Comparison of ENCODE assay signal across 20 mouse cellular contexts in genomic region chr3:100118681-100119080, GRCm38 (mm10).
"Had no signal": no experiment of that assay in that cellular context is flagged by ENCODE, and none has a peak within 500 bp of the region (broad histone marks: within the 10 kb centered on the region; RNA-seq: fewer than 3 reads in every experiment).

No protein-coding gene starts in this region.

- H3K27me3 ChIP-seq: liver, embryonic 13.5 days; midbrain, embryonic 12.5 days; midbrain, embryonic 15.5 days; neural tube, embryonic 12.5 days; neural tube, embryonic 15.5 days had no signal

- H3K27ac ChIP-seq: kidney, postnatal 0 days; layer of hippocampus, adult 2 months; left cerebral cortex, adult 2 months; liver, embryonic 13.5 days; macrophage; midbrain, embryonic 12.5 days; midbrain, embryonic 15.5 days; neural tube, embryonic 12.5 days; neural tube, embryonic 15.5 days; stomach, postnatal 0 days had no signal

- DNase-seq: kidney, postnatal 25 days; layer of hippocampus, adult 9-11 months; liver, embryonic 13.5 days; lung, adult 2 months; lung, postnatal 14 days; right cerebral cortex, adult 18-20 months; right cerebral cortex, postnatal 14 days; right cerebral cortex, postnatal 4 days; thymus, adult 2 months; thymus, postnatal 14 days; thymus, postnatal 4 days had no signal

- H3K4me3 ChIP-seq: layer of hippocampus, adult 2 months; left cerebral cortex, adult 2 months; liver, embryonic 13.5 days; midbrain, embryonic 12.5 days; midbrain, embryonic 15.5 days; neural tube, embryonic 12.5 days; neural tube, embryonic 15.5 days had no signal

- ATAC-seq: midbrain, embryonic 15.5 days had no signal

- H3K9ac ChIP-seq: liver, embryonic 13.5 days; midbrain, embryonic 12.5 days; midbrain, embryonic 15.5 days; neural tube, embryonic 12.5 days; neural tube, embryonic 15.5 days had no signal

- H3K4me1 ChIP-seq: liver, embryonic 13.5 days; midbrain, embryonic 12.5 days; midbrain, embryonic 15.5 days; neural tube, embryonic 12.5 days; neural tube, embryonic 15.5 days had no signal

- H3K4me2 ChIP-seq: liver, embryonic 13.5 days; midbrain, embryonic 12.5 days; midbrain, embryonic 15.5 days; neural tube, embryonic 12.5 days; neural tube, embryonic 15.5 days had no signal

- H3K36me3 ChIP-seq: liver, embryonic 13.5 days; midbrain, embryonic 12.5 days; midbrain, embryonic 15.5 days; neural tube, embryonic 12.5 days; neural tube, embryonic 15.5 days had no signal

- H3K9me3 ChIP-seq: liver, embryonic 13.5 days; midbrain, embryonic 12.5 days; midbrain, embryonic 15.5 days; neural tube, embryonic 12.5 days; neural tube, embryonic 15.5 days had no signal
